Mouse (Mus musculus) midbrain, embryonic 16.5 days (tissue): ENCODE data around the gene Peg3. TPM values are rescaled to one million over a fixed set of nuclear protein-coding genes. Genes with fewer than 3 reads are reported as not detected.

ENCODE experiments used
- ATAC-seq: fragments of 200-750 bp; cut with Nextera tagmentation; 2 replicates; pipeline ENCODE4 v1.8.0; 2017; ENCODE audit warnings: moderate TSS enrichment
- H3K27ac ChIP-seq: fragments of 300-500 bp; sonication (generic); 2 replicates; pipeline ENCODE4 v1.5.1; 2014; ENCODE audit warnings: mild to moderate bottlenecking, low read length, mixed read lengths
- H3K27me3 ChIP-seq: fragments of 300-500 bp; sonication (generic); 2 replicates; pipeline ENCODE4 v1.6.1; 2014; ENCODE audit warnings: low read depth, low read length, mixed read lengths; ENCODE audit not compliant: control insufficient read depth, insufficient read depth
- H3K36me3 ChIP-seq: fragments of 300-500 bp; sonication (generic); 2 replicates; pipeline ENCODE4 v1.6.1; 2014; ENCODE audit warnings: mild to moderate bottlenecking, low read length, moderate library complexity, mixed read lengths; ENCODE audit not compliant: control insufficient read depth, insufficient read depth
- H3K4me1 ChIP-seq: fragments of 300-500 bp; sonication (generic); 2 replicates; pipeline ENCODE4 v1.6.1; 2014; ENCODE audit warnings: mild to moderate bottlenecking, low read length, mixed read lengths; ENCODE audit not compliant: control insufficient read depth, insufficient read depth
- H3K4me2 ChIP-seq: fragments of 300-500 bp; sonication (generic); 2 replicates; pipeline ENCODE4 v1.6.1; 2014; ENCODE audit warnings: mild to moderate bottlenecking, low read length, mixed read lengths
- H3K4me3 ChIP-seq: fragments of 300-500 bp; sonication (generic); 2 replicates; pipeline ENCODE4 v1.5.1; 2014; ENCODE audit warnings: low read depth, mild to moderate bottlenecking, low read length, moderate library complexity, mixed read lengths
- H3K9ac ChIP-seq: fragments of 300-500 bp; sonication (generic); 2 replicates; pipeline ENCODE4 v1.6.1; 2014; ENCODE audit warnings: low read depth, low read length, mixed read lengths
- H3K9me3 ChIP-seq: fragments of 300-500 bp; sonication (generic); replicated peaks from 2 replicates; pipeline ENCODE4 v1.6.1; 2014; ENCODE audit warnings: mild to moderate bottlenecking, low read length, mixed read lengths; ENCODE audit not compliant: control insufficient read depth, poor library complexity, severe bottlenecking
- WGBS: fragments of 180-500 bp; shearing (Covaris S2); extraction: QIAGEN DNeasy Blood & Tissue Kit; methylation state at CpG from one replicate; pipeline ENCODE4 v1.1.7; 2014; 5-methylcytosine and 5-hydroxymethylcytosine counted together
- polyA plus RNA-seq: library from polyadenylated mRNA; unstranded; fragments of >200 nt; fragmentation: Nextera tagmentation; extraction: Ambion mirVana; gene quantifications from 2 replicates; pipeline ENCODE4 v1.2.1, GENCODE M21; 2015

Peg3 gene
- polyA plus RNA-seq, 1 experiment from 2014 or later = 103 TPM

DNA sequence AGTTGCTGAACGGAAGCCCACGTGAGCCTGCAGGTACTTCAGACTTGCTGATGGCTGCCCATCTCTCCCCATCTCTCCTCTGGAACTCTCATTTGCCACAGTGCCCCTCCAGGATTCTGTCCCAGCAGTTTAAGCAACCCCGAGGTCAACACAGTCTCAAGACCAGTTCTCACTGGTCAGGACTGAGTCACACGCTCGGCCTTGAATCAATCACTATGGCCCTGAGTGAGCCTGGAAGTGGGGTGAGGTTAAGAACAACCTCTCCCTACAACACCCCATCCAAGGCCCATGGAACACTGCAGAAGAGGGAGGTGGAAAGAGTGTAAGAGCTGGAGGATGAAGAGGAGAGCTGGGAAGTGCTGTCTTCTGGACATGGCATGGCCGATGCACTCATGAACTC lies 44.7 kb downstream of the Peg3 start:
- no peaks in the 10 kb centered on the region for H3K9me3 ChIP-seq
- ATAC-seq = no peak
- H3K27me3 ChIP-seq = no peaks in the 10 kb centered on the region
- no peak overlapping the region for H3K4me2 ChIP-seq
- no peak overlapping the region for H3K27ac ChIP-seq
- H3K36me3 ChIP-seq = peaks cover 4% of the 10 kb centered on the region; the same call in 1 of the 2 replicates
- H3K4me1 ChIP-seq = no peaks in the 10 kb centered on the region
- no peak overlapping the region for H3K4me3 ChIP-seq
- H3K9ac ChIP-seq = no peak overlapping the region
- WGBS = 95% methylated on average over 6 of the region's 6 CpGs

DNA sequence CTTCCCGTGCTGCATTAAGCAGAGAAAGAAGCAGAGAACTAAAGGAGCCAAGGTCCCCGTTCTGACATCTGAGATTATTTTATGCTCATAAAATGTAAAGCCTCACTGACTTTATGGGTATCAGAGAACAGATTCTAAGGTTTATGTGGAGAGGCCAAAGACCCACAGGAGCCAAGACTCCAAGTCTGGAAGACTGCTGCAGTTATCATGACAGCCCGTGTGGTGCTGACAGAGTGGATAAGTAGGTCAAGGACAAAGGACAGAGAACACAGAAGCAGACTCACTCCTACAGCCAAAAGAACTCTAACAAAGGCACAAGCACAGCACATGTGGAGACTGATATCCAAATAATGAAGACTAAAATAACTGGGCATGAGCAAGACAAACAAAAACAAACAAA lies 63.5 kb downstream of the Peg3 start:
- no peaks in the 10 kb centered on the region for H3K27me3 ChIP-seq
- 76% methylated on average over 3 of the region's 3 CpGs for WGBS
- no peaks in the 10 kb centered on the region for H3K36me3 ChIP-seq
- no peak overlapping the region for H3K4me2 ChIP-seq
- no peaks in the 10 kb centered on the region for H3K9me3 ChIP-seq
- ATAC-seq = no peak
- H3K4me1 ChIP-seq = no peaks in the 10 kb centered on the region
- no peak overlapping the region for H3K9ac ChIP-seq
- no peak overlapping the region for H3K27ac ChIP-seq
- H3K4me3 ChIP-seq = no peak overlapping the region

DNA sequence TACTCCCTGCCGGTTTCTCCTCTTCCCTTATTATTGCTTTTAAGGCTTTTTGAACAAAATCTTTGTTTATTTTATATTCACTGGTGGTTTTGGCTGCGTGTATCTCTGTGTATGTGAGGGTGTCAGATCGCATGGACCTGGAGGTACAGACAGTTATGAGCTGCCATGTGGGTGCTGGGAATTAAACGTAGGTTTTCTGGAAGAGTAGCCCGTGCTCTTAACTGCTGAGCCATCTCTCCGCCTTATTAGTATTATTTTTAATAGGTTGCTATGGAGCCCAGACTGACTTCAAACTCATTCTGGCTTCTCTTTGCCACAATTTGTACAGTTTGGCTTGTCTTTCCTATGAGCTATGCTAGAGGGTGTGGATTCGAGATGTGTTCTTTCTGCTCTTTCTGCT lies 66.8 kb downstream of the Peg3 start:
- no peak overlapping the region for H3K27ac ChIP-seq
- H3K36me3 ChIP-seq = no peaks in the 10 kb centered on the region
- H3K9ac ChIP-seq = no peak overlapping the region
- H3K9me3 ChIP-seq = no peaks in the 10 kb centered on the region
- H3K27me3 ChIP-seq = no peaks in the 10 kb centered on the region
- no peak overlapping the region for H3K4me2 ChIP-seq
- ATAC-seq = no peak
- WGBS = 83% methylated on average over 7 of the region's 7 CpGs
- no peak overlapping the region for H3K4me3 ChIP-seq
- no peaks in the 10 kb centered on the region for H3K4me1 ChIP-seq

DNA sequence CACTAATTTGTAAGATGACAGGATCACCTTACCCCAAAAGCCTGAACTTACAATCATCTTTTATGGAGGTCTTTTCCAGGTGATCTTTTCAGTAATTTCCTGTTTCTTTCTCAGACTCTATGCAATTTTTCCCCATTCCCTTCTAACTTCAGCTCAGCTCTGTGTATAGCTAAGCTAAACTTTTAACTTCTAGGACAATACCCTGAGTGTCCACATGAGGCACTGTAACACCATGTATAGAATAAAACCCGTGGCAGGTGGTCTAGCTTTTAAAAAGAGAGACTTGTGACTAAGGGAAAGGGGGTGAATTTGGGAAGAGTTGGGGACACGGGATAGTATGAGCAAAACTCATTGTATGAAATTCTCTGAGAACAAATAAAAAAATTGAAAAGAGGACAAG lies 70.6 kb downstream of the Peg3 start:
- H3K9ac ChIP-seq = no peak overlapping the region
- WGBS = 16% methylated on average over 2 of the region's 2 CpGs
- H3K4me1 ChIP-seq = no peaks in the 10 kb centered on the region
- peak; percentile 80 for ATAC-seq
- no peak overlapping the region for H3K4me3 ChIP-seq
- no peaks in the 10 kb centered on the region for H3K9me3 ChIP-seq
- no peaks in the 10 kb centered on the region for H3K27me3 ChIP-seq
- no peak overlapping the region for H3K4me2 ChIP-seq
- no peaks in the 10 kb centered on the region for H3K36me3 ChIP-seq
- H3K27ac ChIP-seq = no peak overlapping the region

DNA sequence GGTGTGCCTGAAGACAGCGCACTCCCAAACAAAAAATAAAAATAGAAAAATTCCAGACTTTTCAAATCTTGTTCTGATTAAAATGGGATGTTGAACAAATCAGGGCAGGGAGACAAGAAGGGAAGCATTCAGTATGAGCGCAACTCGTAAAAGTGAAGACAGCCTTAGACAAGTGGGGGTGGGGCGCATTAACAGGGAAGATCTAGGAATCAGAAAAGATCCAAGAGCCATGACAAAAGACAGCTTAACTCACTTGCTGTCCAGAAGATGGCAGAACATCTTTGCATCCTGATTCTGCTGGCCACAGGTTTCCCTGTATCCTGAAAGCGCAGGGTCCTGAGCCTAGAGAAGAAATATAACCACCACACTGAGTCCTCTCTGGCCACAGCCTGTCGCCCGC lies 71.6 kb downstream of the Peg3 start:
- Histone ChIP-seq H3K4me1 (no peaks in the 10 kb centered on the region), H3K27ac (no peak overlapping the region), H3K27me3 (no peaks in the 10 kb centered on the region), H3K9ac (no peak overlapping the region), H3K36me3 (no peaks in the 10 kb centered on the region), H3K9me3 (no peaks in the 10 kb centered on the region), H3K4me3 (no peak overlapping the region), H3K4me2 (no peak overlapping the region)
- 90% methylated on average over 7 of the region's 7 CpGs for whole genome bisulfite sequencing
- no peak for ATAC-seq

Other genes starting within 250 kb of the Peg3 start
- gene Olfr5, start 243.5 kb downstream of the Peg3 start, polyA plus RNA-seq = not detected in 2 replicates
- gene Olfr1347, start 230.7 kb downstream of the Peg3 start, polyA plus RNA-seq = not detected in 2 replicates
- not detected in 2 replicates for gene Olfr1348, start 221.7 kb downstream of the Peg3 start, polyA plus RNA-seq
- gene Olfr1349, start 207.5 kb downstream of the Peg3 start, polyA plus RNA-seq = not detected in 2 replicates
- gene Olfr1350, start 165.6 kb downstream of the Peg3 start, polyA plus RNA-seq = not detected in 2 replicates
- 7.6 and 8.4 TPM in 2 replicates for gene Zim1, start 34.0 kb downstream of the Peg3 start, polyA plus RNA-seq
- 35.8 and 39.8 TPM in 2 replicates for gene Usp29, start 147 bp upstream of the Peg3 start, polyA plus RNA-seq